Mouse (Mus musculus) midbrain, embryonic 16.5 days (tissue): ENCODE data around the gene Efna4. TPM values are rescaled to one million over a fixed set of nuclear protein-coding genes. Genes with fewer than 3 reads are reported as not detected.
A peak's percentile ranks its signal among the peaks of the same experiment; 100 is the strongest.

ENCODE experiments used
- ATAC-seq: fragments of 200-750 bp; cut with Nextera tagmentation; 2 replicates; pipeline ENCODE4 v1.8.0; 2017; ENCODE audit warnings: moderate TSS enrichment
- H3K27ac ChIP-seq: fragments of 300-500 bp; sonication (generic); 2 replicates; pipeline ENCODE4 v1.5.1; 2014; ENCODE audit warnings: mild to moderate bottlenecking, low read length, mixed read lengths
- H3K27me3 ChIP-seq: fragments of 300-500 bp; sonication (generic); 2 replicates; pipeline ENCODE4 v1.6.1; 2014; ENCODE audit warnings: low read depth, low read length, mixed read lengths; ENCODE audit not compliant: control insufficient read depth, insufficient read depth
- H3K36me3 ChIP-seq: fragments of 300-500 bp; sonication (generic); 2 replicates; pipeline ENCODE4 v1.6.1; 2014; ENCODE audit warnings: mild to moderate bottlenecking, low read length, moderate library complexity, mixed read lengths; ENCODE audit not compliant: control insufficient read depth, insufficient read depth
- H3K4me1 ChIP-seq: fragments of 300-500 bp; sonication (generic); 2 replicates; pipeline ENCODE4 v1.6.1; 2014; ENCODE audit warnings: mild to moderate bottlenecking, low read length, mixed read lengths; ENCODE audit not compliant: control insufficient read depth, insufficient read depth
- H3K4me2 ChIP-seq: fragments of 300-500 bp; sonication (generic); 2 replicates; pipeline ENCODE4 v1.6.1; 2014; ENCODE audit warnings: mild to moderate bottlenecking, low read length, mixed read lengths
- H3K4me3 ChIP-seq: fragments of 300-500 bp; sonication (generic); 2 replicates; pipeline ENCODE4 v1.5.1; 2014; ENCODE audit warnings: low read depth, mild to moderate bottlenecking, low read length, moderate library complexity, mixed read lengths
- H3K9ac ChIP-seq: fragments of 300-500 bp; sonication (generic); 2 replicates; pipeline ENCODE4 v1.6.1; 2014; ENCODE audit warnings: low read depth, low read length, mixed read lengths
- H3K9me3 ChIP-seq: fragments of 300-500 bp; sonication (generic); replicated peaks from 2 replicates; pipeline ENCODE4 v1.6.1; 2014; ENCODE audit warnings: mild to moderate bottlenecking, low read length, mixed read lengths; ENCODE audit not compliant: control insufficient read depth, poor library complexity, severe bottlenecking
- WGBS: fragments of 180-500 bp; shearing (Covaris S2); extraction: QIAGEN DNeasy Blood & Tissue Kit; methylation state at CpG from one replicate; pipeline ENCODE4 v1.1.7; 2014; 5-methylcytosine and 5-hydroxymethylcytosine counted together
- polyA plus RNA-seq: library from polyadenylated mRNA; unstranded; fragments of >200 nt; fragmentation: Nextera tagmentation; extraction: Ambion mirVana; gene quantifications from 2 replicates; pipeline ENCODE4 v1.2.1, GENCODE M21; 2015

Gene Efna4
- polyA plus RNA-seq, 1 experiment from 2014 or later: 3.7 TPM

- no peaks in the 10 kb centered on the region for H3K36me3 ChIP-seq
- no peak overlapping the region for H3K4me2 ChIP-seq
- 78% methylated on average over 11 of the region's 11 CpGs for WGBS
- peaks cover 3% of the 10 kb centered on the region; the same call in 1 of the 2 replicates for H3K4me1 ChIP-seq
- H3K4me3 ChIP-seq: no peak overlapping the region
- H3K27ac ChIP-seq: no peak overlapping the region
- ATAC-seq: no peak
- H3K9ac ChIP-seq: no peak overlapping the region
- H3K9me3 ChIP-seq: no peaks in the 10 kb centered on the region
- no peaks in the 10 kb centered on the region for H3K27me3 ChIP-seq
Measured at GRCm38 (mm10) chr3:89381233-89381632, 43.4 kb upstream of the Efna4 start.

GRCm38 (mm10) chr3:89380711-89381110, 42.9 kb upstream of the Efna4 start:
- Histone ChIP-seq H3K9ac (no peak overlapping the region), H3K4me2 (no peak overlapping the region), H3K9me3 (no peaks in the 10 kb centered on the region), H3K4me1 (peaks cover 3% of the 10 kb centered on the region; the same call in 1 of the 2 replicates), H3K27me3 (no peaks in the 10 kb centered on the region), H3K27ac (no peak overlapping the region), H3K36me3 (no peaks in the 10 kb centered on the region), H3K4me3 (no peak overlapping the region)
- ATAC-seq: no peak
- 96% methylated on average over 18 of the region's 18 CpGs for WGBS

- Histone ChIP-seq H3K4me2 (no peak overlapping the region), H3K27me3 (no peaks in the 10 kb centered on the region), H3K4me1 (peaks cover 3% of the 10 kb centered on the region; the same call in 1 of the 2 replicates), H3K4me3 (no peak overlapping the region), H3K27ac (no peak overlapping the region), H3K9ac (no peak overlapping the region), H3K9me3 (no peaks in the 10 kb centered on the region), H3K36me3 (no peaks in the 10 kb centered on the region)
- no peak for ATAC-seq
- 93% methylated on average over 14 of the region's 14 CpGs for WGBS
Measured at GRCm38 (mm10) chr3:89380291-89380690, 42.5 kb upstream of the Efna4 start.

GRCm38 (mm10) chr3:89379388-89380131, 41.7 kb upstream of the Efna4 start:
- H3K36me3 ChIP-seq: no peaks in the 10 kb centered on the region
- no peaks in the 10 kb centered on the region for H3K9me3 ChIP-seq
- no peak overlapping the region for H3K4me2 ChIP-seq
- no peak for ATAC-seq
- H3K9ac ChIP-seq: no peak overlapping the region
- H3K27me3 ChIP-seq: no peaks in the 10 kb centered on the region
- 91% methylated on average over 31 of the region's 31 CpGs for WGBS
- no peak overlapping the region for H3K27ac ChIP-seq
- peaks cover 3% of the 10 kb centered on the region; the same call in 1 of the 2 replicates for H3K4me1 ChIP-seq
- no peak overlapping the region for H3K4me3 ChIP-seq

GRCm38 (mm10) chr3:89378394-89379067, 40.7 kb upstream of the Efna4 start:
- WGBS: 2% methylated on average over 28 of the region's 29 CpGs
- peak overlapping the region; percentile 72 for H3K9ac ChIP-seq
- no peaks in the 10 kb centered on the region for H3K36me3 ChIP-seq
- H3K4me1 ChIP-seq: peaks cover 3% of the 10 kb centered on the region; the same call in 1 of the 2 replicates
- no peak overlapping the region for H3K27ac ChIP-seq
- ATAC-seq: peak; percentile 87
- H3K4me2 ChIP-seq: peak overlapping the region; percentile 84
- peak overlapping the region; percentile 52 for H3K4me3 ChIP-seq
- no peaks in the 10 kb centered on the region for H3K9me3 ChIP-seq
- no peaks in the 10 kb centered on the region for H3K27me3 ChIP-seq

GRCm38 (mm10) chr3:89377831-89378230, 40.0 kb upstream of the Efna4 start:
- Histone ChIP-seq H3K4me3 (peak overlapping the region; percentile 52; the same call in 1 of the 2 replicates), H3K4me1 (peaks cover 3% of the 10 kb centered on the region; the same call in 1 of the 2 replicates), H3K9me3 (no peaks in the 10 kb centered on the region), H3K9ac (peak overlapping the region; percentile 72), H3K27me3 (no peaks in the 10 kb centered on the region), H3K27ac (no peak overlapping the region), H3K4me2 (peak overlapping the region; percentile 84), H3K36me3 (no peaks in the 10 kb centered on the region)
- peak; percentile 29 for ATAC-seq
- WGBS: 78% methylated on average over 4 of the region's 4 CpGs

GRCm38 (mm10) chr3:89373581-89374231, 35.9 kb upstream of the Efna4 start:
- no peak for ATAC-seq
- no peak overlapping the region for H3K27ac ChIP-seq
- H3K9ac ChIP-seq: no peak overlapping the region
- no peaks in the 10 kb centered on the region for H3K9me3 ChIP-seq
- 52% methylated on average over 5 of the region's 5 CpGs for WGBS
- no peaks in the 10 kb centered on the region for H3K27me3 ChIP-seq
- H3K4me2 ChIP-seq: no peak overlapping the region
- no peaks in the 10 kb centered on the region for H3K36me3 ChIP-seq
- no peak overlapping the region for H3K4me3 ChIP-seq
- peaks cover 3% of the 10 kb centered on the region; the same call in 1 of the 2 replicates for H3K4me1 ChIP-seq

- H3K9me3 ChIP-seq: no peaks in the 10 kb centered on the region
- H3K4me3 ChIP-seq: no peak overlapping the region
- ATAC-seq: no peak
- H3K27ac ChIP-seq: no peak overlapping the region
- WGBS: 69% methylated on average over 11 of the region's 11 CpGs
- no peaks in the 10 kb centered on the region for H3K27me3 ChIP-seq
- no peaks in the 10 kb centered on the region for H3K36me3 ChIP-seq
- no peaks in the 10 kb centered on the region for H3K4me1 ChIP-seq
- H3K9ac ChIP-seq: no peak overlapping the region
- no peak overlapping the region for H3K4me2 ChIP-seq
Measured at GRCm38 (mm10) chr3:89367338-89367737, 29.5 kb upstream of the Efna4 start.
